Mouse (Mus musculus): ENCODE measurements around the gene Nptx2. TPM values are rescaled to one million over a fixed set of nuclear protein-coding genes. Genes with fewer than 3 reads are reported as not detected.

Nptx2 gene
- total and polyA plus RNA-seq, 3 experiments: not detected

DNA sequence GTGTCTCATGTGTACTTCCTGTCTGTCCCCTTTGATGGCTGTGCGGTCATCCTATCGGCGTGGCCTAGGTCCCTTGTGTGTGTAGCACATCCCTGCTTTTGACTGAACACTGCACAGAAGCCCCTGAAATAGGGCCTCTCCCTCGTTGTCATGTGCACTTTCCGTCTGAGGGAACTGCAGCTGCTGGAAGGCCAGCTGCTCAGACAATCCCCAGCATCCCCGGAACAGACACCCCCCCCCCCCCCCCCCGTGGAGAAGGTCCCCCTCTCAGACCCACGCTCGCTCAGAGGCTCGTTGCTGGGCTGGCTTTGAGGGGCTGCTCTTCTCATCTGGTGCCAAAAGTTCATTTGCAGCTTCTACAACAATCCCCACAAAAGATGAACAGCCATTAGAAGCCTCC, 11.0 kb downstream of the Nptx2 start:
- ATAC-seq (ENCODE audit: extremely low read depth, insufficient number of reproducible peaks, low FRiP score, poor library complexity, severe bottlenecking) (no peak), DNase-seq (ENCODE audit: low spot score) (no peak)
- no peaks in the 10 kb centered on the region for H3K27me3 ChIP-seq (ENCODE audit: insufficient read depth, low read length)

DNA sequence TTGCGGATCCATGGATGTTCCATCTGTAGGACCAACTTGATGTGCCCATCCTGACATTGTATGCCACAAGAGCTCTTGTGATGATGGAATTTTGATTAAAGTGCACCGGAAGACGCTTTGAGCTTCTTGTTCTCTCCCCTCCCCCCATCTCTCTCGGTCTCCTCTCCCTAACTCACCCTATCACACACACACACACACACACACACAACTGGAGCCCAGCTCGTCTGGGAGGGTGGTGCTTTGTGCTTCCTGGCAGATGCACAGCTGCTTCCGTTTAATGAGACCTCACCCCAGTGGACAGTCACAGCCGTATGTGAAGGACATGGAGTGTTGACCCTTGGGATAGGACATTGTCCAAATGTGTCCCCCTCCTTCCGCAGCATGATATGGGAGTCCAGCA, 11.7 kb downstream of the Nptx2 start:
- H3K9me3 ChIP-seq (replicated peaks): peaks cover 87% of the 10 kb centered on the region
- TF ChIP-seq TAL1 (conservative IDR thresholded peaks at IDR 0.05; ENCODE audit: low read depth, low read length): no peak
- TF ChIP-seq CTCF (IDR thresholded peaks at IDR 0.05; ENCODE audit: low read depth, low read length): no peak
- no peak for TF ChIP-seq GATA1 (IDR thresholded peaks at IDR 0.05; ENCODE audit: borderline replicate concordance, low read length)
- TF ChIP-seq GATA2 (IDR thresholded peaks at IDR 0.05; ENCODE audit: borderline replicate concordance, low read depth, low read length): no peak
- TF ChIP-seq POLR2AphosphoS5 (IDR thresholded peaks at IDR 0.05; ENCODE audit: insufficient replicate concordance, low read depth, low read length): no peak
- H3K27me3 ChIP-seq (ENCODE audit: insufficient read depth, low read length): no peaks in the 10 kb centered on the region
- ATAC-seq (ENCODE audit: extremely low read depth, insufficient number of reproducible peaks, low FRiP score, poor library complexity, severe bottlenecking) (no peak), DNase-seq (ENCODE audit: low spot score) (no peak)
- H3K4me3 ChIP-seq (ENCODE audit: low read depth, low read length): no peak overlapping the region
- no peaks in the 10 kb centered on the region for H3K36me3 ChIP-seq (replicated peaks)
- H3K4me1 ChIP-seq (ENCODE audit: insufficient read depth, low read depth, low read length): no peaks in the 10 kb centered on the region

More for the DNA sequence above, 11.0 kb downstream of the Nptx2 start:
- TF ChIP-seq TAL1 (conservative IDR thresholded peaks at IDR 0.05; ENCODE audit: low read depth, low read length) (no peak), GATA1 (IDR thresholded peaks at IDR 0.05; ENCODE audit: borderline replicate concordance, low read length) (no peak), GATA2 (IDR thresholded peaks at IDR 0.05; ENCODE audit: borderline replicate concordance, low read depth, low read length) (no peak), CTCF (IDR thresholded peaks at IDR 0.05; ENCODE audit: low read depth, low read length) (no peak), POLR2AphosphoS5 (IDR thresholded peaks at IDR 0.05; ENCODE audit: insufficient replicate concordance, low read depth, low read length) (no peak)
- peaks cover 85% of the 10 kb centered on the region for H3K9me3 ChIP-seq (replicated peaks)
- no peak overlapping the region for H3K4me3 ChIP-seq (ENCODE audit: low read depth, low read length)
- H3K4me1 ChIP-seq (ENCODE audit: insufficient read depth, low read depth, low read length): no peaks in the 10 kb centered on the region
- H3K36me3 ChIP-seq (replicated peaks): no peaks in the 10 kb centered on the region

GRCm38 (mm10) chr5:144558481-144558880, 12.8 kb downstream of the Nptx2 start:
- no peak for ATAC-seq (ENCODE audit: extremely low read depth, insufficient number of reproducible peaks, low FRiP score, poor library complexity, severe bottlenecking)
- DNase-seq (ENCODE audit: low spot score): no peak
- no peaks in the 10 kb centered on the region for H3K27me3 ChIP-seq (ENCODE audit: insufficient read depth, low read length)
- TF ChIP-seq TAL1 (conservative IDR thresholded peaks at IDR 0.05; ENCODE audit: low read depth, low read length) (no peak), POLR2AphosphoS5 (IDR thresholded peaks at IDR 0.05; ENCODE audit: insufficient replicate concordance, low read depth, low read length) (no peak), GATA2 (IDR thresholded peaks at IDR 0.05; ENCODE audit: borderline replicate concordance, low read depth, low read length) (no peak), CTCF (IDR thresholded peaks at IDR 0.05; ENCODE audit: low read depth, low read length) (no peak), GATA1 (IDR thresholded peaks at IDR 0.05; ENCODE audit: borderline replicate concordance, low read length) (no peak)
- no peaks in the 10 kb centered on the region for H3K4me1 ChIP-seq (ENCODE audit: insufficient read depth, low read depth, low read length)
- peaks cover 90% of the 10 kb centered on the region for H3K9me3 ChIP-seq (replicated peaks)
- no peak overlapping the region for H3K4me3 ChIP-seq (ENCODE audit: low read depth, low read length)
- H3K36me3 ChIP-seq (replicated peaks): no peaks in the 10 kb centered on the region

- Histone ChIP-seq H3K4me3 (ENCODE audit: low read depth, low read length) (no peak overlapping the region), H3K27me3 (ENCODE audit: insufficient read depth, low read length) (no peaks in the 10 kb centered on the region), H3K4me1 (ENCODE audit: insufficient read depth, low read depth, low read length) (no peaks in the 10 kb centered on the region), H3K36me3 (replicated peaks) (no peaks in the 10 kb centered on the region), H3K9me3 (replicated peaks) (peaks cover 53% of the 10 kb centered on the region)
- no peak for DNase-seq (ENCODE audit: low spot score)
- TF ChIP-seq TAL1 (conservative IDR thresholded peaks at IDR 0.05; ENCODE audit: low read depth, low read length) (no peak), CTCF (IDR thresholded peaks at IDR 0.05; ENCODE audit: low read depth, low read length) (no peak), GATA1 (IDR thresholded peaks at IDR 0.05; ENCODE audit: borderline replicate concordance, low read length) (no peak), GATA2 (IDR thresholded peaks at IDR 0.05; ENCODE audit: borderline replicate concordance, low read depth, low read length) (no peak), POLR2AphosphoS5 (IDR thresholded peaks at IDR 0.05; ENCODE audit: insufficient replicate concordance, low read depth, low read length) (no peak)
- ATAC-seq (ENCODE audit: extremely low read depth, insufficient number of reproducible peaks, low FRiP score, poor library complexity, severe bottlenecking): no peak
Observed at GRCm38 (mm10) chr5:144565739-144566138, 20.0 kb downstream of the Nptx2 start.

- TF ChIP-seq TAL1 (conservative IDR thresholded peaks at IDR 0.05; ENCODE audit: low read depth, low read length) (no peak), POLR2AphosphoS5 (IDR thresholded peaks at IDR 0.05; ENCODE audit: insufficient replicate concordance, low read depth, low read length) (no peak), GATA1 (IDR thresholded peaks at IDR 0.05; ENCODE audit: borderline replicate concordance, low read length) (no peak), CTCF (IDR thresholded peaks at IDR 0.05; ENCODE audit: low read depth, low read length) (no peak), GATA2 (IDR thresholded peaks at IDR 0.05; ENCODE audit: borderline replicate concordance, low read depth, low read length) (no peak)
- H3K4me1 ChIP-seq (ENCODE audit: insufficient read depth, low read depth, low read length): no peaks in the 10 kb centered on the region
- no peaks in the 10 kb centered on the region for H3K27me3 ChIP-seq (ENCODE audit: insufficient read depth, low read length)
- H3K36me3 ChIP-seq (replicated peaks): no peaks in the 10 kb centered on the region
- no peak overlapping the region for H3K4me3 ChIP-seq (ENCODE audit: low read depth, low read length)
- no peak for DNase-seq (ENCODE audit: low spot score)
- ATAC-seq (ENCODE audit: extremely low read depth, insufficient number of reproducible peaks, low FRiP score, poor library complexity, severe bottlenecking): no peak
- H3K9me3 ChIP-seq (replicated peaks): peaks cover 38% of the 10 kb centered on the region
Observed at GRCm38 (mm10) chr5:144585100-144585499, 39.4 kb downstream of the Nptx2 start.

GRCm38 (mm10) chr5:144591248-144591880, 45.7 kb downstream of the Nptx2 start:
- TF ChIP-seq CTCF (IDR thresholded peaks at IDR 0.05; ENCODE audit: low read depth, low read length) (no peak), GATA2 (IDR thresholded peaks at IDR 0.05; ENCODE audit: borderline replicate concordance, low read depth, low read length) (no peak), TAL1 (conservative IDR thresholded peaks at IDR 0.05; ENCODE audit: low read depth, low read length) (no peak), POLR2AphosphoS5 (IDR thresholded peaks at IDR 0.05; ENCODE audit: insufficient replicate concordance, low read depth, low read length) (no peak), GATA1 (IDR thresholded peaks at IDR 0.05; ENCODE audit: borderline replicate concordance, low read length) (no peak)
- peaks cover 54% of the 10 kb centered on the region for H3K9me3 ChIP-seq (replicated peaks)
- DNase-seq (ENCODE audit: low spot score) (no peak), ATAC-seq (ENCODE audit: extremely low read depth, insufficient number of reproducible peaks, low FRiP score, poor library complexity, severe bottlenecking) (no peak)
- H3K36me3 ChIP-seq (replicated peaks): no peaks in the 10 kb centered on the region
- no peaks in the 10 kb centered on the region for H3K4me1 ChIP-seq (ENCODE audit: insufficient read depth, low read depth, low read length)
- no peaks in the 10 kb centered on the region for H3K27me3 ChIP-seq (ENCODE audit: insufficient read depth, low read length)
- H3K4me3 ChIP-seq (ENCODE audit: low read depth, low read length): no peak overlapping the region
